Mouse (Mus musculus): ENCODE results near the gene Jph4. TPM values are rescaled to one million over a fixed set of nuclear protein-coding genes. Genes with fewer than 3 reads are reported as not detected.

The Jph4 gene
- total and polyA plus RNA-seq, 3 experiments, result not detected

DNA sequence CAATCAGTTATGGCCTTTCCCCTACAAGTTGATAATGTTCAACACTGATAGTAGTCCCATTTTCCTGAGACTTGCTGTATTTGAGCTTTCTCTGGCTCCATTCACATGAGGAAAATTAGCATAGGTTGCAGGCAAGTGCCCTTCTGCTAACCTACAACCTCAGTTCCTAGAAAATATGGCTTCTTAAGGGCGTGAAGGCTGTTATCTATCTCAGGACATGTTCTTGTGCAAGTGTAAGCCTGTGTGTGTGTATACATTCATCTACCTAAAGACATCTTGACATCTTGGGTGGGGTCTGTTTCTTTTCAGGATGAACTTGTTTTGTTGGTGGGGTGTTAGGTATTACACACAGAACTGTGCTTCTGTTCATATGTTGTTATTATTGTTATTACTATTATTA is 57.7 kb downstream of the Jph4 start:
- dilution Hi-C loops (cut with MboI; ENCODE audit: extremely low pct_ligation_motif_present, extremely low pct_unique_long_range_greater_than_20kb, low sequenced_read_pairs), result no loop called here
- Histone ChIP-seq H3K4me1 (ENCODE audit: control insufficient read depth in 1 of 2, insufficient read depth in 2 of 2) (peaks cover 5 to 13% of the 10 kb centered on the region in 2 experiments; a peak in 2 of 4 replicates), H3K4me3 (replicated peaks in 1 of 3; ENCODE audit: low read depth in 2 of 3, low read length in 2 of 3, poor library complexity in 1 of 3) (no peak overlapping the region), H3K27me3 (replicated peaks) (peaks cover 38% of the 10 kb centered on the region), H3K4me2 (ENCODE audit: insufficient read depth, low read depth, poor library complexity, severe bottlenecking) (no peak overlapping the region), H3K79me2 (replicated peaks; ENCODE audit: control insufficient read depth, extremely low read depth, insufficient read depth, poor library complexity, severe bottlenecking) (no peaks in the 10 kb centered on the region), H3K27ac (ENCODE audit: insufficient read depth, low read depth) (no peak overlapping the region), H3K9ac (ENCODE audit: insufficient read depth, low read depth) (no peak overlapping the region), H3K36me3 (replicated peaks in 1 of 2; ENCODE audit: control insufficient read depth in 1 of 2, insufficient read depth in 1 of 2, low read length in 1 of 2) (no peaks in the 10 kb centered on the region), H3K9me3 (replicated peaks; ENCODE audit: low read length) (no peaks in the 10 kb centered on the region)
- in situ Hi-C loops (cut with MboI; ENCODE audit: low pct_ligation_motif_present, low pct_unique_long_range_greater_than_20kb, low sequenced_read_pairs), result no loop called here
- TF ChIP-seq MAX (IDR thresholded peaks at IDR 0.05; ENCODE audit: low read length) (no peak), SIN3A (IDR thresholded peaks at IDR 0.05; ENCODE audit: low read length) (no peak), E2F4 (IDR thresholded peaks at IDR 0.05; ENCODE audit: insufficient replicate concordance, low read depth, low read length) (no peak), HCFC1 (IDR thresholded peaks at IDR 0.05; ENCODE audit: low read depth, low read length) (no peak), ZNF384 (IDR thresholded peaks at IDR 0.05; ENCODE audit: low read depth, low read length) (no peak), MAFK (IDR thresholded peaks at IDR 0.05; ENCODE audit: insufficient replicate concordance, low read length) (no peak), CHD2 (IDR thresholded peaks at IDR 0.05; ENCODE audit: low read length) (no peak), SMC3 (IDR thresholded peaks at IDR 0.05; ENCODE audit: low read depth, low read length) (no peak), NELFE (IDR thresholded peaks at IDR 0.05; ENCODE audit: low read depth, low read length) (no peak), ZMIZ1 (IDR thresholded peaks at IDR 0.05; ENCODE audit: low read depth, low read length) (no peak), UBTF (IDR thresholded peaks at IDR 0.05; ENCODE audit: low read depth, low read length) (no peak), ZKSCAN1 (IDR thresholded peaks at IDR 0.05; ENCODE audit: borderline replicate concordance, low read depth, low read length) (no peak), RCOR1 (conservative IDR thresholded peaks at IDR 0.05; ENCODE audit: low read depth, low read length) (no peak)
- DNase-seq (ENCODE audit: extremely low read depth), result no peak

Other genes starting within 250 kb of the Jph4 start
- gene Homez, start 246.0 kb downstream of the Jph4 start, total RNA-seq (2012; rRNA removed), result 2.3 and 3.7 TPM in 2 replicates
- gene Homez, start 246.0 kb downstream of the Jph4 start, total RNA-seq (2014; rRNA removed), result 3.5 TPM in 2 replicates
- gene Homez, start 246.0 kb downstream of the Jph4 start, polyA plus RNA-seq (2012; ENCODE audit: insufficient read length, low read depth), result 2.3 and 7.2 TPM in 2 replicates
- gene Ppp1r3e, start 239.4 kb downstream of the Jph4 start, total RNA-seq (2012; rRNA removed), result 1.3 and 1.6 TPM in 2 replicates
- gene Ppp1r3e, start 239.4 kb downstream of the Jph4 start, total RNA-seq (2014; rRNA removed), result 0.51 and 0.55 TPM in 2 replicates
- gene Ppp1r3e, start 239.4 kb downstream of the Jph4 start, polyA plus RNA-seq (2012; ENCODE audit: insufficient read length, low read depth), result 1.2 and 1.4 TPM in 2 replicates
- gene Bcl2l2, start 233.6 kb downstream of the Jph4 start, total RNA-seq (2012; rRNA removed), result 4.8 and 6.2 TPM in 2 replicates
- 0.32 and 0.50 TPM in 2 replicates for gene Bcl2l2, start 233.6 kb downstream of the Jph4 start, total RNA-seq (2014; rRNA removed)
- gene Bcl2l2, start 233.6 kb downstream of the Jph4 start, polyA plus RNA-seq (2012; ENCODE audit: insufficient read length, low read depth), result 0.46 and 0.76 TPM in 2 replicates
- 0.13 TPM in 1 of 2 replicates, not detected in the other for gene Gm20521, start 233.5 kb downstream of the Jph4 start, total RNA-seq (2012; rRNA removed)
- not detected in 2 replicates for gene Gm20521, start 233.5 kb downstream of the Jph4 start, total RNA-seq (2014; rRNA removed)
- gene Gm20521, start 233.5 kb downstream of the Jph4 start, polyA plus RNA-seq (2012; ENCODE audit: insufficient read length, low read depth), result not detected in 2 replicates
- gene Pabpn1, start 224.4 kb downstream of the Jph4 start, total RNA-seq (2012; rRNA removed), result 56.8 and 73.7 TPM in 2 replicates
- gene Pabpn1, start 224.4 kb downstream of the Jph4 start, total RNA-seq (2014; rRNA removed), result 85.5 and 88.0 TPM in 2 replicates
- 275 and 302 TPM in 2 replicates for gene Pabpn1, start 224.4 kb downstream of the Jph4 start, polyA plus RNA-seq (2012; ENCODE audit: insufficient read length, low read depth)
- gene Slc22a17, start 203.8 kb downstream of the Jph4 start, total RNA-seq (2012; rRNA removed), result 0.71 and 1.1 TPM in 2 replicates
- gene Slc22a17, start 203.8 kb downstream of the Jph4 start, total RNA-seq (2014; rRNA removed), result 0.04 and 0.16 TPM in 2 replicates
- 0.15 and 0.34 TPM in 2 replicates for gene Slc22a17, start 203.8 kb downstream of the Jph4 start, polyA plus RNA-seq (2012; ENCODE audit: insufficient read length, low read depth)
- not detected in 2 replicates for gene Efs, start 190.8 kb downstream of the Jph4 start, total RNA-seq (2012; rRNA removed)
- not detected in 2 replicates for gene Efs, start 190.8 kb downstream of the Jph4 start, total RNA-seq (2014; rRNA removed)
- gene Efs, start 190.8 kb downstream of the Jph4 start, polyA plus RNA-seq (2012; ENCODE audit: insufficient read length, low read depth), result not detected in 2 replicates
- gene Il25, start 184.2 kb downstream of the Jph4 start, total RNA-seq (2012; rRNA removed), result not detected in 2 replicates
- not detected in 2 replicates for gene Il25, start 184.2 kb downstream of the Jph4 start, total RNA-seq (2014; rRNA removed)
- not detected in 2 replicates for gene Il25, start 184.2 kb downstream of the Jph4 start, polyA plus RNA-seq (2012; ENCODE audit: insufficient read length, low read depth)
- gene Cmtm5, start 180.7 kb downstream of the Jph4 start, total RNA-seq (2012; rRNA removed), result not detected in 2 replicates
- gene Cmtm5, start 180.7 kb downstream of the Jph4 start, total RNA-seq (2014; rRNA removed), result not detected in 2 replicates
- gene Cmtm5, start 180.7 kb downstream of the Jph4 start, polyA plus RNA-seq (2012; ENCODE audit: insufficient read length, low read depth), result not detected in 2 replicates
- gene Myh6, start 150.0 kb downstream of the Jph4 start, total RNA-seq (2012; rRNA removed), result 0.21 and 0.98 TPM in 2 replicates
- gene Myh6, start 150.0 kb downstream of the Jph4 start, total RNA-seq (2014; rRNA removed), result 0.04 and 0.16 TPM in 2 replicates
- gene Myh6, start 150.0 kb downstream of the Jph4 start, polyA plus RNA-seq (2012; ENCODE audit: insufficient read length, low read depth), result 1.3 and 1.5 TPM in 2 replicates
- not detected in 2 replicates for gene Gm17428, start 140.0 kb downstream of the Jph4 start, total RNA-seq (2012; rRNA removed)
- gene Gm17428, start 140.0 kb downstream of the Jph4 start, total RNA-seq (2014; rRNA removed), result not detected in 2 replicates
- gene Gm17428, start 140.0 kb downstream of the Jph4 start, polyA plus RNA-seq (2012; ENCODE audit: insufficient read length, low read depth), result not detected in 2 replicates
- gene Myh7, start 122.3 kb downstream of the Jph4 start, total RNA-seq (2012; rRNA removed), result 0.08 TPM in 2 replicates
- not detected in 2 replicates for gene Myh7, start 122.3 kb downstream of the Jph4 start, total RNA-seq (2014; rRNA removed)
- 0.57 TPM in 1 of 2 replicates, not detected in the other for gene Myh7, start 122.3 kb downstream of the Jph4 start, polyA plus RNA-seq (2012; ENCODE audit: insufficient read length, low read depth)
- 77.9 and 90.7 TPM in 2 replicates for gene Ngdn, start 101.5 kb downstream of the Jph4 start, total RNA-seq (2012; rRNA removed)
- gene Ngdn, start 101.5 kb downstream of the Jph4 start, total RNA-seq (2014; rRNA removed), result 111 and 128 TPM in 2 replicates
- 75.4 and 79.0 TPM in 2 replicates for gene Ngdn, start 101.5 kb downstream of the Jph4 start, polyA plus RNA-seq (2012; ENCODE audit: insufficient read length, low read depth)
- gene Zfhx2, start 24.6 kb downstream of the Jph4 start, total RNA-seq (2012; rRNA removed), result 0.34 and 0.59 TPM in 2 replicates
- 0.03 and 0.07 TPM in 2 replicates for gene Zfhx2, start 24.6 kb downstream of the Jph4 start, total RNA-seq (2014; rRNA removed)
- gene Zfhx2, start 24.6 kb downstream of the Jph4 start, polyA plus RNA-seq (2012; ENCODE audit: insufficient read length, low read depth), result 0.29 and 0.30 TPM in 2 replicates
- gene Thtpa, start 22.2 kb downstream of the Jph4 start, total RNA-seq (2012; rRNA removed), result 3.7 and 4.0 TPM in 2 replicates
- 9.0 and 9.4 TPM in 2 replicates for gene Thtpa, start 22.2 kb downstream of the Jph4 start, total RNA-seq (2014; rRNA removed)
- 5.5 and 6.7 TPM in 2 replicates for gene Thtpa, start 22.2 kb downstream of the Jph4 start, polyA plus RNA-seq (2012; ENCODE audit: insufficient read length, low read depth)
- 23.4 and 28.5 TPM in 2 replicates for gene Ap1g2, start 10.3 kb downstream of the Jph4 start, total RNA-seq (2012; rRNA removed)
- 16.2 and 18.3 TPM in 2 replicates for gene Ap1g2, start 10.3 kb downstream of the Jph4 start, total RNA-seq (2014; rRNA removed)
- 59.1 and 64.8 TPM in 2 replicates for gene Ap1g2, start 10.3 kb downstream of the Jph4 start, polyA plus RNA-seq (2012; ENCODE audit: insufficient read length, low read depth)
- not detected in 2 replicates for gene Dhrs2, start 105.1 kb upstream of the Jph4 start, total RNA-seq (2012; rRNA removed)
- gene Dhrs2, start 105.1 kb upstream of the Jph4 start, total RNA-seq (2014; rRNA removed), result not detected in 2 replicates
- gene Dhrs2, start 105.1 kb upstream of the Jph4 start, polyA plus RNA-seq (2012; ENCODE audit: insufficient read length, low read depth), result not detected in 2 replicates